In the genomic region with DNA sequence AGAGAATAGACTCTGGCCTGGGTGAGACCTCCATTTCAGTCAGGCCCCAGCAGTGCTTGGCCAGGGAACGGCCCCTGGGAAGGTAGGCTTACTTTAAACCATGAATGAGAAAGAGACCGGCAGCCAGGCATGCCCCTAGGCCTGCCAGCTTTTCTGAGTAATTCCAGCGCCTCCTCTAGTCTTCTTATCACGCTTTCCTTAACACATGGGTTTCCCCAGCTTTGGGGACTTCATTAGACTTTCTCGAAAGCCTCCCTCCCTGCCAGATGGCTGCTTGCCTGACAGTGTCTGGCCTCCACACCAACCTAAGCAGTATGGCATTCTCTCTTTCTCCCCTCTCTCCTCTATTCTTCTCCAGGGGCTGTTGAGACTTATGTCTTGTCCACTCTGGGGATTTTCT, we compare ENCODE assay signal across 27 mouse cellular contexts. TPM values are rescaled to one million over a fixed set of nuclear protein-coding genes. Genes with fewer than 3 reads are reported as not detected.
A peak's percentile ranks its signal among the peaks of the same experiment; 100 is the strongest.
DNase-seq lines count a peak whose midpoint lies in the region; ATAC-seq and TF ChIP-seq lines count a peak whose summit lies in the region.
"Had no signal": no experiment of that assay in that cellular context is flagged by ENCODE, and none has a peak within 500 bp of the region (broad histone marks: within the 10 kb centered on the region; RNA-seq: fewer than 3 reads in every experiment).

No protein-coding gene starts in this region.

- WGBS in midbrain, postnatal 0 days: 64% methylated on average over 5 of the region's 5 CpGs
- 68% methylated on average over 5 of the region's 5 CpGs for WGBS in midbrain, embryonic 15.5 days
- WGBS in forebrain, postnatal 0 days: 34% methylated on average over 5 of the region's 5 CpGs

- H3K27ac ChIP-seq in midbrain, postnatal 0 days (ENCODE audit: low read depth, low read length): no peak overlapping the region
- H3K27ac ChIP-seq in midbrain, embryonic 15.5 days: no peak overlapping the region
- no peak overlapping the region for H3K27ac ChIP-seq in forebrain, postnatal 0 days (ENCODE audit: low read depth, low read length)
- H3K27ac ChIP-seq: embryonic facial prominence, embryonic 12.5 days; limb, embryonic 13.5 days; lung, embryonic 15.5 days; midbrain, embryonic 12.5 days; neural tube, embryonic 15.5 days had no signal

- no peak overlapping the region for H3K9ac ChIP-seq in midbrain, postnatal 0 days (replicated peaks; ENCODE audit: low read length, poor library complexity, severe bottlenecking)
- H3K9ac ChIP-seq in midbrain, embryonic 15.5 days: no peak overlapping the region
- H3K9ac ChIP-seq in forebrain, postnatal 0 days: no peak overlapping the region
- H3K9ac ChIP-seq: embryonic facial prominence, embryonic 12.5 days; limb, embryonic 13.5 days; lung, embryonic 15.5 days; midbrain, embryonic 12.5 days; neural tube, embryonic 15.5 days had no signal

- TF ChIP-seq CTCF in midbrain, postnatal 0 days (IDR thresholded peaks at IDR 0.05): no peak
- no peak for TF ChIP-seq CTCF in forebrain, postnatal 0 days (IDR thresholded peaks at IDR 0.05; ENCODE audit: low read depth)

- intact Hi-C loops in heart, postnatal 14 days (cut with DNase I): no loop called here
- intact Hi-C loops in heart, postnatal 36 days (cut with DNase I): no loop called here

- H3K4me1 ChIP-seq in midbrain, postnatal 0 days (ENCODE audit: insufficient read depth, low read length): no peaks in the 10 kb centered on the region
- no peaks in the 10 kb centered on the region for H3K4me1 ChIP-seq in midbrain, embryonic 15.5 days
- H3K4me1 ChIP-seq in forebrain, postnatal 0 days (ENCODE audit: insufficient read depth): no peaks in the 10 kb centered on the region
- H3K4me1 ChIP-seq: embryonic facial prominence, embryonic 12.5 days; limb, embryonic 13.5 days; lung, embryonic 15.5 days; midbrain, embryonic 12.5 days; neural tube, embryonic 15.5 days had no signal

- no peaks in the 10 kb centered on the region; the same call in 1 of the 2 replicates for H3K27me3 ChIP-seq in midbrain, postnatal 0 days (ENCODE audit: insufficient read depth, low read length)
- no peaks in the 10 kb centered on the region for H3K27me3 ChIP-seq in midbrain, embryonic 15.5 days (replicated peaks)
- H3K27me3 ChIP-seq in forebrain, postnatal 0 days (ENCODE audit: insufficient read depth, low read length): no peaks in the 10 kb centered on the region
- H3K27me3 ChIP-seq: embryonic facial prominence, embryonic 12.5 days; limb, embryonic 13.5 days; lung, embryonic 15.5 days; midbrain, embryonic 12.5 days; neural tube, embryonic 15.5 days had no signal

- peak; percentile 22 to 28 for DNase-seq in cerebellum, postnatal 14 days
- no peak for DNase-seq in cerebellum, adult 11-12 months
- peak; percentile 10 to 11 for DNase-seq in heart, postnatal 14 days
- no peak for DNase-seq in heart, postnatal 36 days
- DNase-seq in midbrain, postnatal 0 days (ENCODE audit: low spot score): peak; percentile 51
- peak; percentile 39 for DNase-seq in forebrain, postnatal 0 days
- no peak for DNase-seq in lung, postnatal 10 days
- DNase-seq: adrenal gland, postnatal 14 days; cerebellum, adult 8-10 months; embryo, embryonic 11 days; kidney, adult 9 months; kidney, postnatal 10 days; lung, postnatal 36 days; retina, postnatal 1 day; right cerebral cortex, postnatal 14 days; thymus, postnatal 4 days had no signal

- H3K36me3 ChIP-seq in midbrain, postnatal 0 days (ENCODE audit: insufficient read depth, low read length): no peaks in the 10 kb centered on the region
- no peaks in the 10 kb centered on the region for H3K36me3 ChIP-seq in midbrain, embryonic 15.5 days (replicated peaks)
- no peaks in the 10 kb centered on the region for H3K36me3 ChIP-seq in forebrain, postnatal 0 days (ENCODE audit: insufficient read depth)
- H3K36me3 ChIP-seq: embryonic facial prominence, embryonic 12.5 days; limb, embryonic 13.5 days; lung, embryonic 15.5 days; midbrain, embryonic 12.5 days; neural tube, embryonic 15.5 days had no signal

- H3K4me3 ChIP-seq in midbrain, postnatal 0 days (ENCODE audit: low read depth, low read length): no peak overlapping the region
- H3K4me3 ChIP-seq in midbrain, embryonic 15.5 days: no peak overlapping the region
- no peak overlapping the region for H3K4me3 ChIP-seq in forebrain, postnatal 0 days (ENCODE audit: low read depth, low read length)
- H3K4me3 ChIP-seq: embryonic facial prominence, embryonic 12.5 days; limb, embryonic 13.5 days; lung, embryonic 15.5 days; midbrain, embryonic 12.5 days; neural tube, embryonic 15.5 days had no signal

- H3K4me2 ChIP-seq in midbrain, postnatal 0 days (ENCODE audit: low read depth, low read length, poor library complexity, severe bottlenecking): no peak overlapping the region
- no peak overlapping the region for H3K4me2 ChIP-seq in midbrain, embryonic 15.5 days
- no peak overlapping the region for H3K4me2 ChIP-seq in forebrain, postnatal 0 days (ENCODE audit: low read depth)
- H3K4me2 ChIP-seq: embryonic facial prominence, embryonic 12.5 days; heart, embryonic 11.5 days; limb, embryonic 13.5 days; liver, embryonic 11.5 days; lung, embryonic 15.5 days; midbrain, embryonic 12.5 days; neural tube, embryonic 15.5 days had no signal

- ATAC-seq in midbrain, postnatal 0 days (ENCODE audit: low FRiP score): no peak
- no peak for ATAC-seq in midbrain, embryonic 15.5 days (replicated peaks)
- ATAC-seq in forebrain, postnatal 0 days: peak; percentile 55
- ATAC-seq: activated CD4-positive, CD25-positive, alpha-beta regulatory T cell, adult 4 months; intestine, postnatal 0 days had no signal

- no peaks in the 10 kb centered on the region for H3K9me3 ChIP-seq in midbrain, postnatal 0 days (ENCODE audit: low read length)
- no peaks in the 10 kb centered on the region for H3K9me3 ChIP-seq in midbrain, embryonic 15.5 days
- H3K9me3 ChIP-seq in forebrain, postnatal 0 days (ENCODE audit: low read length): no peaks in the 10 kb centered on the region
- H3K9me3 ChIP-seq: embryonic facial prominence, embryonic 12.5 days; limb, embryonic 13.5 days; lung, embryonic 15.5 days; midbrain, embryonic 12.5 days; neural tube, embryonic 15.5 days had no signal

RNA-seq across cellular contexts. Expression of gene Slit3, which starts 24.5 kb away (rescaled TPM):
- total RNA-seq in heart, postnatal 14 days (2021): 10 to 100 TPM; 12.4 to 15.7 TPM
- total RNA-seq in heart, postnatal 36 days (2021): 10 to 100 TPM; 12.0 to 13.1 TPM
- total RNA-seq in midbrain, postnatal 0 days (2014; rRNA removed): 7.7 and 12.7 TPM in 2 replicates
- polyA plus RNA-seq in midbrain, postnatal 0 days (2015; fragmentation: Nextera tagmentation; extraction: Ambion mirVana): 2.2 and 3.6 TPM in 2 replicates
- polyA plus RNA-seq in midbrain, embryonic 15.5 days (2015; fragmentation: Nextera tagmentation; extraction: Ambion mirVana): 5.6 and 5.9 TPM in 2 replicates
- 5.7 and 15.0 TPM in 2 replicates for total RNA-seq in forebrain, postnatal 0 days (2014; rRNA removed)
- polyA plus RNA-seq in forebrain, postnatal 0 days (2015; fragmentation: Nextera tagmentation; extraction: Ambion mirVana): 1.9 and 5.6 TPM in 2 replicates
- total RNA-seq: granulocyte monocyte progenitor cell, adult 5-6 weeks had no signal
- polyA plus RNA-seq: activated CD4-positive, CD25-positive, alpha-beta regulatory T cell, adult 4 months had no signal

Comparison
In these comparisons a context has a peak if more than half of its experiments do, and no peak if none do; other contexts are left out.
1. DNase-seq: peak in cerebellum, postnatal 14 days (2 of 2), heart, postnatal 14 days (2 of 2), midbrain, postnatal 0 days (single experiment) and forebrain, postnatal 0 days (single experiment); none in cerebellum, adult 11-12 months (single experiment), heart, postnatal 36 days (0 of 2) and lung, postnatal 10 days (single experiment).